Mouse (Mus musculus) bone marrow, adult 2 months (tissue): ENCODE measurements around the gene P4htm.

Experiments used
- CTCF ChIP-seq: fragments of 200-500 bp; IDR thresholded peaks from 2 replicates; pipeline ENCODE4 v1.5.1; 2011; ENCODE audit warnings: low read length, control low read depth; ENCODE audit not compliant: control insufficient read depth, insufficient read depth
- POLR2A ChIP-seq: fragments of 200-500 bp; IDR thresholded peaks from 2 replicates; pipeline ENCODE4 v1.6.1; 2011; ENCODE audit warnings: low read depth, mild to moderate bottlenecking, control low read depth, low read length, borderline replicate concordance; ENCODE audit not compliant: control insufficient read depth

DNA sequence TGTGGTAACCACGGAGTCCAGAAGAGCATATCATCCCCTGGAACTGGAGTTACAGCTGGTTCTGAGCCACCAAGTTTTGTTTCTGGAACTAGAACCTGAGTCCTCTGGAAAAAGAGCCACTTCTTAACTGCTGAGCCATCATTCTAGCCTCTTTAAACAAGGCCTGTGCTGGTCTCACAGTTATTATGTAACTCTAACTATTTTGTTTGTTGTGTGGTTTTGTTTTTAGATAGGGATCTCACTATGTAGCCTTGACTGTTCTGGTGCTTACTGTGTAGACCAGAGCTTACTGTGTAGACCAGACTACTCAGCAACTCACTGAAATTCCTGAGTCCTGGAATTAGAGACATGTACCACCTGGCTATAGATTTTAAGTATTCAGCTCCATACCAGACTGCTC, 50.6 kb downstream of the P4htm start:
- TF ChIP-seq POLR2A (no peak), CTCF (no peak)
